Mouse (Mus musculus): Measurements from ENCODE around the gene Men1.
A peak's percentile ranks its signal among the peaks of the same experiment; 100 is the strongest.

GRCm38 (mm10) chr19:6304787-6305516 lies 29.8 kb upstream of the Men1 start:
- TF ChIP-seq CTCF (IDR thresholded peaks at IDR 0.05; ENCODE audit: extremely low read depth, insufficient read depth, low read length) (peak; percentile 95), POLR2A (IDR thresholded peaks at IDR 0.05; ENCODE audit: extremely low read depth, insufficient read depth, low read length) (no peak)

Measured in cortical plate, adult 2 months (tissue).